Mouse (Mus musculus): ENCODE results near the gene 1700017B05Rik. TPM values are rescaled to one million over a fixed set of nuclear protein-coding genes. Genes with fewer than 3 reads are reported as not detected.

The 1700017B05Rik gene
- polyA plus RNA-seq, 1 experiment: 28.7 TPM

GRCm38 (mm10) chr9:57283311-57283710 lies 20.9 kb upstream of the 1700017B05Rik start:
- Histone ChIP-seq H3K27me3 (ENCODE audit: control insufficient read depth, insufficient read depth, low read length) (no peaks in the 10 kb centered on the region), H3K4me1 (ENCODE audit: control insufficient read depth, insufficient read depth, insufficient read length, low read length) (peaks cover 11% of the 10 kb centered on the region), H3K27ac (ENCODE audit: insufficient read depth, low read depth, low read length) (no peak overlapping the region), H3K36me3 (ENCODE audit: control insufficient read depth, insufficient read depth, low read length) (no peaks in the 10 kb centered on the region), H3K4me3 (ENCODE audit: low read depth, low read length) (no peak overlapping the region)
- WGBS: 36% methylated on average over 4 of the region's 4 CpGs
- TF ChIP-seq POLR2A (IDR thresholded peaks at IDR 0.05; ENCODE audit: low read depth, low read length) (no peak), CTCF (IDR thresholded peaks at IDR 0.05; ENCODE audit: extremely low read depth, insufficient read length, insufficient replicate concordance, low read depth, low read length) (no peak)

- Histone ChIP-seq H3K27me3 (ENCODE audit: control insufficient read depth, insufficient read depth, low read length) (no peaks in the 10 kb centered on the region), H3K4me1 (ENCODE audit: control insufficient read depth, insufficient read depth, insufficient read length, low read length) (peaks cover 11% of the 10 kb centered on the region), H3K27ac (ENCODE audit: insufficient read depth, low read depth, low read length) (no peak overlapping the region), H3K4me3 (ENCODE audit: low read depth, low read length) (no peak overlapping the region), H3K36me3 (ENCODE audit: control insufficient read depth, insufficient read depth, low read length) (no peaks in the 10 kb centered on the region)
- 77% methylated on average over 3 of the region's 3 CpGs for WGBS
- TF ChIP-seq POLR2A (IDR thresholded peaks at IDR 0.05; ENCODE audit: low read depth, low read length): no peak
- no peak for TF ChIP-seq CTCF (IDR thresholded peaks at IDR 0.05; ENCODE audit: extremely low read depth, insufficient read length, insufficient replicate concordance, low read depth, low read length)
Observed at GRCm38 (mm10) chr9:57282686-57283085, 20.3 kb upstream of the 1700017B05Rik start.

- H3K4me1 ChIP-seq (ENCODE audit: control insufficient read depth, insufficient read depth, insufficient read length, low read length): peaks cover 11% of the 10 kb centered on the region
- WGBS: 16% methylated on average over 20 of the region's 20 CpGs
- H3K36me3 ChIP-seq (ENCODE audit: control insufficient read depth, insufficient read depth, low read length): no peaks in the 10 kb centered on the region
- H3K4me3 ChIP-seq (ENCODE audit: low read depth, low read length): peak overlapping the region; percentile 32; the same call in 1 of the 2 replicates
- no peak overlapping the region for H3K27ac ChIP-seq (ENCODE audit: insufficient read depth, low read depth, low read length)
- TF ChIP-seq POLR2A (IDR thresholded peaks at IDR 0.05; ENCODE audit: low read depth, low read length) (no peak), CTCF (IDR thresholded peaks at IDR 0.05; ENCODE audit: extremely low read depth, insufficient read length, insufficient replicate concordance, low read depth, low read length) (no peak)
- H3K27me3 ChIP-seq (ENCODE audit: control insufficient read depth, insufficient read depth, low read length): no peaks in the 10 kb centered on the region
Observed at GRCm38 (mm10) chr9:57281549-57281948, 19.1 kb upstream of the 1700017B05Rik start.

GRCm38 (mm10) chr9:57279441-57279840 lies 17.0 kb upstream of the 1700017B05Rik start:
- Histone ChIP-seq H3K4me1 (ENCODE audit: control insufficient read depth, insufficient read depth, insufficient read length, low read length) (peaks cover 11% of the 10 kb centered on the region), H3K4me3 (ENCODE audit: low read depth, low read length) (no peak overlapping the region), H3K36me3 (ENCODE audit: control insufficient read depth, insufficient read depth, low read length) (no peaks in the 10 kb centered on the region), H3K27me3 (ENCODE audit: control insufficient read depth, insufficient read depth, low read length) (no peaks in the 10 kb centered on the region), H3K27ac (ENCODE audit: insufficient read depth, low read depth, low read length) (peak overlapping the region; percentile 55; the same call in 1 of the 2 replicates)
- no peak for TF ChIP-seq POLR2A (IDR thresholded peaks at IDR 0.05; ENCODE audit: low read depth, low read length)
- TF ChIP-seq CTCF (IDR thresholded peaks at IDR 0.05; ENCODE audit: extremely low read depth, insufficient read length, insufficient replicate concordance, low read depth, low read length): no peak
- WGBS: 30% methylated on average over 4 of the region's 4 CpGs

- Histone ChIP-seq H3K27ac (ENCODE audit: insufficient read depth, low read depth, low read length) (peak overlapping the region; percentile 66), H3K27me3 (ENCODE audit: control insufficient read depth, insufficient read depth, low read length) (no peaks in the 10 kb centered on the region), H3K4me3 (ENCODE audit: low read depth, low read length) (no peak overlapping the region), H3K36me3 (ENCODE audit: control insufficient read depth, insufficient read depth, low read length) (no peaks in the 10 kb centered on the region), H3K4me1 (ENCODE audit: control insufficient read depth, insufficient read depth, insufficient read length, low read length) (peaks cover 6% of the 10 kb centered on the region)
- TF ChIP-seq POLR2A (IDR thresholded peaks at IDR 0.05; ENCODE audit: low read depth, low read length): no peak
- no peak for TF ChIP-seq CTCF (IDR thresholded peaks at IDR 0.05; ENCODE audit: extremely low read depth, insufficient read length, insufficient replicate concordance, low read depth, low read length)
- WGBS: 65% methylated on average over 4 of the region's 4 CpGs
Observed at GRCm38 (mm10) chr9:57278268-57278667, 15.9 kb upstream of the 1700017B05Rik start.

GRCm38 (mm10) chr9:57276311-57276710 lies 13.9 kb upstream of the 1700017B05Rik start:
- H3K4me3 ChIP-seq (ENCODE audit: low read depth, low read length): no peak overlapping the region
- TF ChIP-seq POLR2A (IDR thresholded peaks at IDR 0.05; ENCODE audit: low read depth, low read length) (no peak), CTCF (IDR thresholded peaks at IDR 0.05; ENCODE audit: extremely low read depth, insufficient read length, insufficient replicate concordance, low read depth, low read length) (no peak)
- H3K36me3 ChIP-seq (ENCODE audit: control insufficient read depth, insufficient read depth, low read length): no peaks in the 10 kb centered on the region
- no peaks in the 10 kb centered on the region; the same call in 1 of the 2 replicates for H3K4me1 ChIP-seq (ENCODE audit: control insufficient read depth, insufficient read depth, insufficient read length, low read length)
- no peak overlapping the region for H3K27ac ChIP-seq (ENCODE audit: insufficient read depth, low read depth, low read length)
- no peaks in the 10 kb centered on the region for H3K27me3 ChIP-seq (ENCODE audit: control insufficient read depth, insufficient read depth, low read length)

- TF ChIP-seq CTCF (IDR thresholded peaks at IDR 0.05; ENCODE audit: extremely low read depth, insufficient read length, insufficient replicate concordance, low read depth, low read length) (no peak), POLR2A (IDR thresholded peaks at IDR 0.05; ENCODE audit: low read depth, low read length) (no peak)
- no peaks in the 10 kb centered on the region for H3K4me1 ChIP-seq (ENCODE audit: control insufficient read depth, insufficient read depth, insufficient read length, low read length)
- no peak overlapping the region for H3K4me3 ChIP-seq (ENCODE audit: low read depth, low read length)
- H3K27ac ChIP-seq (ENCODE audit: insufficient read depth, low read depth, low read length): no peak overlapping the region
- H3K36me3 ChIP-seq (ENCODE audit: control insufficient read depth, insufficient read depth, low read length): no peaks in the 10 kb centered on the region
- no peaks in the 10 kb centered on the region for H3K27me3 ChIP-seq (ENCODE audit: control insufficient read depth, insufficient read depth, low read length)
- WGBS: 55% methylated on average over 6 of the region's 6 CpGs
Observed at GRCm38 (mm10) chr9:57273805-57274494, 11.5 kb upstream of the 1700017B05Rik start.

Data from small intestine, adult 2 months (tissue).